Mouse (Mus musculus) liver, embryonic 12.5 days (tissue): ENCODE data around the gene Jade3. TPM values are rescaled to one million over a fixed set of nuclear protein-coding genes. Genes with fewer than 3 reads are reported as not detected.

Experiments used
- ATAC-seq: fragments of 200-750 bp; cut with Nextera tagmentation; 2 replicates; pipeline ENCODE4 v1.8.0; 2017; ENCODE audit warnings: moderate number of reproducible peaks, mild to moderate bottlenecking, moderate library complexity
- H3K27ac ChIP-seq: fragments of 300-500 bp; sonication (generic); 2 replicates; pipeline ENCODE4 v1.5.1; 2016; ENCODE audit warnings: mild to moderate bottlenecking
- H3K27me3 ChIP-seq: fragments of 300-500 bp; sonication (generic); replicated peaks from 2 replicates; pipeline ENCODE4 v1.6.1; 2016; ENCODE audit warnings: mild to moderate bottlenecking, moderate library complexity
- H3K36me3 ChIP-seq: fragments of 300-500 bp; sonication (generic); 2 replicates; pipeline ENCODE4 v1.6.1; 2016; ENCODE audit warnings: mild to moderate bottlenecking, moderate library complexity
- H3K4me1 ChIP-seq: fragments of 300-500 bp; sonication (generic); 2 replicates; pipeline ENCODE4 v1.6.1; 2016
- H3K4me2 ChIP-seq: fragments of 300-500 bp; sonication (generic); 2 replicates; pipeline ENCODE4 v1.6.1; 2016; ENCODE audit warnings: mild to moderate bottlenecking, moderate library complexity
- H3K4me3 ChIP-seq: fragments of 300-500 bp; sonication (generic); 2 replicates; pipeline ENCODE4 v1.5.1; 2016; ENCODE audit warnings: mild to moderate bottlenecking, moderate library complexity
- H3K9ac ChIP-seq: fragments of 300-500 bp; sonication (generic); 2 replicates; pipeline ENCODE4 v1.6.1; 2016; ENCODE audit warnings: mild to moderate bottlenecking, moderate library complexity
- H3K9me3 ChIP-seq: fragments of 300-500 bp; sonication (generic); replicated peaks from 2 replicates; pipeline ENCODE4 v1.6.1; 2016; ENCODE audit warnings: mild to moderate bottlenecking, moderate library complexity
- WGBS: fragments of 180-500 bp; shearing (Covaris S2); methylation state at CpG from one replicate; pipeline ENCODE4 v1.1.7; 2016; ENCODE audit not compliant: insufficient replicate concordance; 5-methylcytosine and 5-hydroxymethylcytosine counted together
- polyA plus RNA-seq: library from polyadenylated mRNA; unstranded; fragments of >200 nt; fragmentation: Nextera tagmentation; extraction: Ambion mirVana; gene quantifications from 2 replicates; pipeline ENCODE4 v1.2.1, GENCODE M21; 2016

Jade3 gene
- polyA plus RNA-seq, 1 experiment from 2014 or later = 11.8 TPM

GRCm38 (mm10) chrX:20418461-20418860 is 7.0 kb upstream of the Jade3 start:
- H3K27me3 ChIP-seq = no peaks in the 10 kb centered on the region
- ATAC-seq = no peak

GRCm38 (mm10) chrX:20419536-20419935 is 6.0 kb upstream of the Jade3 start:
- Histone ChIP-seq H3K4me1 (no peaks in the 10 kb centered on the region; the same call in 1 of the 2 replicates), H3K27ac (no peak overlapping the region), H3K27me3 (no peaks in the 10 kb centered on the region), H3K4me3 (no peak overlapping the region), H3K36me3 (no peaks in the 10 kb centered on the region), H3K9me3 (no peaks in the 10 kb centered on the region), H3K4me2 (no peak overlapping the region), H3K9ac (no peak overlapping the region)
- 48% methylated on average over 4 of the region's 4 CpGs for WGBS
- peak; percentile 63 for ATAC-seq

More at GRCm38 (mm10) chrX:20418461-20418860, 7.0 kb upstream of the Jade3 start:
- Histone ChIP-seq H3K27ac (no peak overlapping the region), H3K4me3 (no peak overlapping the region), H3K4me1 (no peaks in the 10 kb centered on the region; the same call in 1 of the 2 replicates), H3K9ac (no peak overlapping the region), H3K9me3 (no peaks in the 10 kb centered on the region), H3K36me3 (no peaks in the 10 kb centered on the region), H3K4me2 (no peak overlapping the region)
- WGBS = 68% methylated on average over 2 of the region's 2 CpGs

- ATAC-seq = peak; percentile 53
- H3K4me3 ChIP-seq = peak overlapping the region; percentile 70
- H3K27me3 ChIP-seq = no peaks in the 10 kb centered on the region
- H3K9me3 ChIP-seq = no peaks in the 10 kb centered on the region
- peak overlapping the region; percentile 84 for H3K4me2 ChIP-seq
- H3K36me3 ChIP-seq = peaks cover 15% of the 10 kb centered on the region
- 8% methylated on average over 29 of the region's 51 CpGs for WGBS
- peaks cover 7% of the 10 kb centered on the region; the same call in 1 of the 2 replicates for H3K4me1 ChIP-seq
- peak overlapping the region; percentile 87 for H3K27ac ChIP-seq
- peak overlapping the region; percentile 85 for H3K9ac ChIP-seq
Measured at GRCm38 (mm10) chrX:20425839-20426449, 456 bp downstream of the Jade3 start.

- no peak overlapping the region for H3K4me3 ChIP-seq
- no peak overlapping the region for H3K27ac ChIP-seq
- no peak overlapping the region for H3K4me2 ChIP-seq
- 68% methylated on average over 2 of the region's 2 CpGs for WGBS
- no peak for ATAC-seq
- H3K36me3 ChIP-seq = no peaks in the 10 kb centered on the region; the same call in none of the 2 replicates
- H3K9me3 ChIP-seq = no peaks in the 10 kb centered on the region
- H3K27me3 ChIP-seq = no peaks in the 10 kb centered on the region
- no peak overlapping the region for H3K9ac ChIP-seq
- H3K4me1 ChIP-seq = no peaks in the 10 kb centered on the region
Measured at GRCm38 (mm10) chrX:20483213-20483612, 57.7 kb downstream of the Jade3 start.

- no peak overlapping the region for H3K9ac ChIP-seq
- no peak for ATAC-seq
- WGBS = 83% methylated on average over 3 of the region's 3 CpGs
Measured at GRCm38 (mm10) chrX:20497682-20498081, 72.2 kb downstream of the Jade3 start.

GRCm38 (mm10) chrX:20520290-20520939 is 94.9 kb downstream of the Jade3 start:
- Histone ChIP-seq H3K4me1 (no peaks in the 10 kb centered on the region), H3K4me3 (no peak overlapping the region), H3K4me2 (no peak overlapping the region), H3K36me3 (peaks cover 22% of the 10 kb centered on the region), H3K27ac (no peak overlapping the region), H3K27me3 (no peaks in the 10 kb centered on the region), H3K9ac (no peak overlapping the region), H3K9me3 (no peaks in the 10 kb centered on the region)
- ATAC-seq = no peak
- 82% methylated on average over 7 of the region's 7 CpGs for WGBS

More at GRCm38 (mm10) chrX:20497682-20498081, 72.2 kb downstream of the Jade3 start:
- Histone ChIP-seq H3K27me3 (no peaks in the 10 kb centered on the region), H3K36me3 (peaks cover 36% of the 10 kb centered on the region), H3K9me3 (no peaks in the 10 kb centered on the region), H3K27ac (no peak overlapping the region), H3K4me2 (no peak overlapping the region), H3K4me1 (no peaks in the 10 kb centered on the region), H3K4me3 (no peak overlapping the region)

GRCm38 (mm10) chrX:20521578-20521977 is 96.1 kb downstream of the Jade3 start:
- Histone ChIP-seq H3K4me1 (no peaks in the 10 kb centered on the region), H3K9ac (no peak overlapping the region), H3K36me3 (peaks cover 16% of the 10 kb centered on the region), H3K4me3 (no peak overlapping the region), H3K27me3 (no peaks in the 10 kb centered on the region), H3K27ac (no peak overlapping the region), H3K9me3 (no peaks in the 10 kb centered on the region), H3K4me2 (no peak overlapping the region)
- ATAC-seq = no peak

GRCm38 (mm10) chrX:20532621-20533020 is 107.1 kb downstream of the Jade3 start:
- no peak overlapping the region for H3K27ac ChIP-seq
- H3K9me3 ChIP-seq = no peaks in the 10 kb centered on the region
- ATAC-seq = no peak
- no peaks in the 10 kb centered on the region for H3K4me1 ChIP-seq
- H3K4me3 ChIP-seq = no peak overlapping the region
- H3K4me2 ChIP-seq = no peak overlapping the region
- no peaks in the 10 kb centered on the region for H3K27me3 ChIP-seq
- 9% methylated on average over 1 of the region's 1 CpGs for WGBS
- H3K36me3 ChIP-seq = no peaks in the 10 kb centered on the region
- no peak overlapping the region for H3K9ac ChIP-seq

- Histone ChIP-seq H3K4me1 (no peaks in the 10 kb centered on the region), H3K9me3 (no peaks in the 10 kb centered on the region), H3K27me3 (no peaks in the 10 kb centered on the region), H3K4me3 (no peak overlapping the region), H3K4me2 (no peak overlapping the region), H3K36me3 (no peaks in the 10 kb centered on the region), H3K27ac (no peak overlapping the region), H3K9ac (no peak overlapping the region)
- no peak for ATAC-seq
- 74% methylated on average over 3 of the region's 3 CpGs for WGBS
Measured at GRCm38 (mm10) chrX:20543867-20544266, 118.4 kb downstream of the Jade3 start.

GRCm38 (mm10) chrX:20547609-20548008 is 122.1 kb downstream of the Jade3 start:
- no peaks in the 10 kb centered on the region for H3K9me3 ChIP-seq
- WGBS = 56% methylated on average over 5 of the region's 5 CpGs
- no peak overlapping the region for H3K4me3 ChIP-seq
- no peak overlapping the region for H3K9ac ChIP-seq
- ATAC-seq = no peak
- peak overlapping the region; percentile 50; the same call in 1 of the 2 replicates for H3K4me2 ChIP-seq
- H3K27ac ChIP-seq = no peak overlapping the region; the same call in 1 of the 2 replicates
- no peaks in the 10 kb centered on the region for H3K36me3 ChIP-seq
- H3K4me1 ChIP-seq = no peaks in the 10 kb centered on the region
- no peaks in the 10 kb centered on the region for H3K27me3 ChIP-seq

GRCm38 (mm10) chrX:20548011-20548879 is 122.8 kb downstream of the Jade3 start:
- peak overlapping the region; percentile 50 for H3K4me2 ChIP-seq
- H3K36me3 ChIP-seq = no peaks in the 10 kb centered on the region
- H3K4me1 ChIP-seq = no peaks in the 10 kb centered on the region
- H3K4me3 ChIP-seq = peak overlapping the region; percentile 9; the same call in 1 of the 2 replicates
- no peak overlapping the region for H3K9ac ChIP-seq
- WGBS = 17% methylated on average over 20 of the region's 24 CpGs
- H3K27me3 ChIP-seq = no peaks in the 10 kb centered on the region
- ATAC-seq = peak; percentile 61; the same call in 1 of the 2 replicates
- H3K9me3 ChIP-seq = no peaks in the 10 kb centered on the region
- H3K27ac ChIP-seq = peak overlapping the region; percentile 36
